Mouse (Mus musculus) forebrain, embryonic 10.5 days (tissue): ENCODE results near the gene Myg1. TPM values are rescaled to one million over a fixed set of nuclear protein-coding genes. Genes with fewer than 3 reads are reported as not detected.
"Not testable (repeated sequence)": the region's sequence is repeated elsewhere in the genome, so short reads cannot be mapped to it uniquely, and the experiment has no call there.

Source experiments
- DNase-seq: peaks from one replicate; pipeline ENCODE4 v3.0.0-alpha.2; 2017; ENCODE audit warnings: low spot score; ENCODE audit errors: extremely low spot score
- H3K27ac ChIP-seq: fragments of 300-500 bp; sonication (generic); 2 replicates; pipeline ENCODE4 v1.5.1; 2016; ENCODE audit warnings: mild to moderate bottlenecking
- H3K27me3 ChIP-seq: fragments of 300-500 bp; sonication (generic); 2 replicates; pipeline ENCODE4 v1.6.1; 2016; ENCODE audit warnings: mild to moderate bottlenecking; ENCODE audit not compliant: poor library complexity, severe bottlenecking
- H3K36me3 ChIP-seq: fragments of 300-500 bp; sonication (generic); replicated peaks from 2 replicates; pipeline ENCODE4 v1.6.1; 2016; ENCODE audit warnings: mild to moderate bottlenecking, moderate library complexity
- H3K4me1 ChIP-seq: fragments of 300-500 bp; sonication (generic); 2 replicates; pipeline ENCODE4 v1.6.1; 2016
- H3K4me3 ChIP-seq: fragments of 300-500 bp; sonication (generic); 2 replicates; pipeline ENCODE4 v1.5.1; 2016; ENCODE audit warnings: mild to moderate bottlenecking, moderate library complexity
- H3K9me3 ChIP-seq: fragments of 300-500 bp; sonication (generic); 2 replicates; pipeline ENCODE4 v1.6.1; 2016; ENCODE audit warnings: mild to moderate bottlenecking, moderate library complexity
- WGBS: fragments of 180-500 bp; shearing (Covaris S2); methylation state at CpG from one replicate; pipeline ENCODE4 v1.1.7; 2016; 5-methylcytosine and 5-hydroxymethylcytosine counted together
- polyA plus RNA-seq: library from polyadenylated mRNA; unstranded; fragments of >200 nt; fragmentation: Nextera tagmentation; extraction: Ambion mirVana; gene quantifications from 2 replicates; pipeline ENCODE4 v1.2.1, GENCODE M21; 2016

The Myg1 gene
- polyA plus RNA-seq, 1 experiment from 2014 or later: 127 TPM

DNA sequence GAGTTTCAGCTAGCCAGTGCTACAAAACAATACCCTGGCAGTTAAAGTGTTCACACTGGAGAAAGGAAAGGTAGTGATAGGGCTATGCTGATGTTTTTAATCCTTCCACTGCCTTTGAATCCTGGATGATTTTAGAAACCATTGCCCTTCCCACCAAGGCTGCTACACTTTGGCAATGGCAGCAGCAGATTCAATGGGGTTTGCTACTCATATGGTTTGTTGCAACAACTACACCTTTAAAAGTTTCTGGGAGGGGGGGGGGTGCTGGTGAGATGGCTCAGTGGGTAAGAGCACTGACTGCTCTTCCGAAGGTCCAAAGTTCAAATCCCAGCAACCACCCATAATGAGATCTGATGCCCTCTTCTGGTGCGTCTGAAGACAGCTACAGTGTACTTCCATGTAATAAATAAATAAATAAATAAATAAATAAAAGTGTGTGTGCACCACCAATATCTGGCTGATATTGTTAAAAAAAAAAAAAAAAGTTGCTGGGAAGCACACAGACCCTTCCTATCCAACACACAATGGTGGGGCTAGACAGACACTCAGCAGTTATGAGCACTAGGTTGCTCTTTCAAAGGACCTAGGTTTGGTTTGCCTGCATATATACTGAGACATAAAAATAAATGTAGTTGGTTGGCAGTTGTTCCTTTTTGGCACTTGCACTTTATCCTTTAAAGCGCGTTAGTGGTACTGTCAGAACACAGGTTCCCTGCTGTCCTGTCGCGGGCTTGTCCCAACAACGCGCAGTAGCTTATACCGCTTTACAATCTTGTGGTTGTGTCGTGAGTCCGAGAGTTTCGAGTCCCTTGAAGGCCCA is 6.6 kb upstream of the Myg1 start:
- H3K4me3 ChIP-seq: peak overlapping the region; percentile 88
- H3K36me3 ChIP-seq: peaks cover 70% of the 10 kb centered on the region
- H3K4me1 ChIP-seq: peaks cover 14% of the 10 kb centered on the region
- H3K27me3 ChIP-seq: no peaks in the 10 kb centered on the region
- DNase-seq: no peak
- 76% methylated on average over 12 of the region's 12 CpGs for WGBS
- no peak overlapping the region for H3K27ac ChIP-seq
- H3K9me3 ChIP-seq: no peaks in the 10 kb centered on the region

GRCm38 (mm10) chr15:102326022-102326576 is 5.4 kb upstream of the Myg1 start, which contains the start of gene Pfdn5:
Pfdn5 (plus strand) TSS chr15:102326116.
- Histone ChIP-seq H3K4me3 (peak within 1 kb of the TSS; percentile 88), H3K27ac (peak within 1 kb of the TSS; percentile 91), H3K36me3 (peaks cover 70% of the 10 kb centered on the region), H3K4me1 (peaks cover 18% of the 10 kb centered on the region), H3K27me3 (no peaks in the 10 kb centered on the region), H3K9me3 (no peaks in the 10 kb centered on the region)
- DNase-seq: peak; percentile 80
- whole genome bisulfite sequencing: under 1% methylated on average over 40 of the region's 40 CpGs

GRCm38 (mm10) chr15:102326892-102327291 is 4.6 kb upstream of the Myg1 start:
- 72% methylated on average over 8 of the region's 8 CpGs for WGBS

GRCm38 (mm10) chr15:102335254-102335653 is 3.7 kb downstream of the Myg1 start:
- Histone ChIP-seq H3K36me3 (peaks cover 95% of the 10 kb centered on the region), H3K27me3 (no peaks in the 10 kb centered on the region), H3K4me3 (no peak overlapping the region), H3K27ac (no peak overlapping the region), H3K4me1 (peaks cover 27% of the 10 kb centered on the region), H3K9me3 (no peaks in the 10 kb centered on the region)
- DNase-seq: no peak
- WGBS: 89% methylated on average over 8 of the region's 8 CpGs

More at GRCm38 (mm10) chr15:102326892-102327291, 4.6 kb upstream of the Myg1 start:
- Histone ChIP-seq H3K4me1 (peaks cover 25% of the 10 kb centered on the region), H3K9me3 (no peaks in the 10 kb centered on the region), H3K27ac (peak overlapping the region; percentile 91), H3K27me3 (no peaks in the 10 kb centered on the region), H3K36me3 (peaks cover 65% of the 10 kb centered on the region), H3K4me3 (peak overlapping the region; percentile 88)
- no peak for DNase-seq

DNA sequence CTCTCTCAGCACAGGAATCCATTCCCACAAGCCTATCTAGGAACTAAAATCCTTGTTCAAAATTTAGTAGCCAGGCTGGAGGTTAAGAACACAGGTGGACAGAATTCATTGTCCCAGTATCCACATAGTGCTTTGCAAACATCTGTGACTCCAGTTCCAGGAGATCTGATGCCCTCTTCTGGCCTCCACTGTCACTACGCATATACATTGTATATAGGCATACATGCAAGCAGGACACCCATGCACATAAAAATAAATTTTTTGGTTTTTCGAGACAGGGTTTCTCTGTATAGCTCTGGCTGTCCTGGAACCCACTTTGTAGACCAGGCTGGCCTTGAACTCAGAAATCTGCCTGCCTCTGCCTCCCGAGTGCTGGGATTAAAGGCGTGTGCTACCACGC is 4.4 kb downstream of the Myg1 start:
- WGBS: 96% methylated on average over 5 of the region's 5 CpGs
- H3K9me3 ChIP-seq, H3K27me3 ChIP-seq, H3K4me3 ChIP-seq, H3K27ac ChIP-seq, DNase-seq: not testable (repeated sequence)
- Histone ChIP-seq H3K4me1 (peaks cover 24% of the 10 kb centered on the region), H3K36me3 (peaks cover 92% of the 10 kb centered on the region)

DNA sequence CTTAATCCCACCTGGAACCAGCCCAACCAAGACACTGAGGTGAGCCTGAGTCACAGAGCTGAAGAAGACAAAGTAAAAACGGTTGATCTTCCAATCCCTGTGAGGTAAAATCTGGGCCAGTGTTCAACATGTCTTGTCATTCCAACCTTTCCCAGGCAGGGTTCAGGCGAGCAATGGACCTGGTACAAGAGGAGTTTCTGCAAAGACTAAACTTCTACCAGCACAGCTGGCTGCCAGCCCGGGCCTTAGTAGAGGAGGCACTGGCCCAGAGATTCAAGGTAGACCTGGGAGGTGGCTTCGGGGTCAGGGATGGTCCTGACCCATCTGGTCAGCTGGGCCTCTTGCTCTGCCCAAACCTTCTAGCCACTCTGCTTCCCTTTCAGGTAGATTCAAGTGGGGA is 5.4 kb downstream of the Myg1 start:
- WGBS: 95% methylated on average over 4 of the region's 4 CpGs
- Histone ChIP-seq H3K27ac (no peak overlapping the region), H3K36me3 (peaks cover 95% of the 10 kb centered on the region), H3K4me3 (no peak overlapping the region), H3K4me1 (peaks cover 15% of the 10 kb centered on the region), H3K27me3 (no peaks in the 10 kb centered on the region), H3K9me3 (no peaks in the 10 kb centered on the region)
- no peak for DNase-seq

- DNase-seq: no peak
- peaks cover 95% of the 10 kb centered on the region for H3K36me3 ChIP-seq
These were observed 8.1 kb downstream of the Myg1 start for GRCm38 (mm10) chr15:102339612-102340011.

GRCm38 (mm10) chr15:102341580-102341979 is 10.1 kb downstream of the Myg1 start:
- Histone ChIP-seq H3K4me1 (no peaks in the 10 kb centered on the region), H3K36me3 (peaks cover 95% of the 10 kb centered on the region), H3K27me3 (no peaks in the 10 kb centered on the region), H3K4me3 (no peak overlapping the region), H3K27ac (no peak overlapping the region), H3K9me3 (no peaks in the 10 kb centered on the region)
- no peak for DNase-seq
- 8% methylated on average over 1 of the region's 1 CpGs for WGBS

More at GRCm38 (mm10) chr15:102339612-102340011, 8.1 kb downstream of the Myg1 start:
- Histone ChIP-seq H3K4me1 (no peaks in the 10 kb centered on the region), H3K9me3 (no peaks in the 10 kb centered on the region), H3K4me3 (no peak overlapping the region), H3K27ac (no peak overlapping the region), H3K27me3 (no peaks in the 10 kb centered on the region)
- 80% methylated on average over 5 of the region's 5 CpGs for WGBS

DNA sequence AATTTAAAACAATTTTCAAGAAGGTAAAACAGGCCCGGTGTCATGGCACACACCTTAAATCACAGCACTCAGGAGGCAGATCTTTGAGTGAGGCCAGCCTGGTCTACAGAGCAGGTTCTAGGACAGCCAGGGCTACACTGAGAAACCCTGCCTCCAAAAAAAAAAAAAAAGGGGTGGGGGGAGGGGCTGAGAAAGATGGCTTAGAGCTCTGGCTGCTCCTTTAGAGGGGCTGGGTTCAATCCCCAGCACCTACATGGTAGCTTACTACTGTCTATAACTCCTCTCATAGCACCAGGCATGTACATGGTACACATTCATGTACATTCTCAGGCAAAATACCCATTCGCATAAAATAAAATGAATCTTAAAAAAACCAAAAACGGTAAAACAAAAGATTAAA is 13.0 kb downstream of the Myg1 start:
- no peaks in the 10 kb centered on the region for H3K9me3 ChIP-seq
- peaks cover 3% of the 10 kb centered on the region for H3K4me1 ChIP-seq
- no peak for DNase-seq
- H3K27ac ChIP-seq: no peak overlapping the region
- peaks cover 83% of the 10 kb centered on the region for H3K36me3 ChIP-seq
- H3K4me3 ChIP-seq: no peak overlapping the region
- WGBS: 98% methylated on average over 3 of the region's 3 CpGs
- no peaks in the 10 kb centered on the region for H3K27me3 ChIP-seq

DNA sequence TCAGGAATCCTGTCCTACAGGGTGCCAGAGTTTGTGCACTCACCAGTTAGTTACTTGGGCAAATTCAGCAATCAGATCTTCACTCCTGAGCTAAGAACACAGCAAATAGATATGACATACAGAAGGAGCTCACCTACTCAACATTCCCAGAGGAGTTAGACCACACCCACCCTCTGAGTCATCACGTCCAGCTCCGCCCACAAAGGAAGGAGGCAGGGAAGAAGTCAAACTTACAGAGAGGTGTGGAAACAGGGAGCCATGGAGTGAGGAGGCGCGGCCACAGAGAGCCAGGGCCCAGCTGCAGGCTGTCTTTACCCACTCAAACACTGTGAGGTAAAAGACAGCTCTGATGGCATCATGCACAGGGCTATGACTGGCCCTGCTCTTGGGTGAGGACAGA is 14.9 kb downstream of the Myg1 start:
- H3K36me3 ChIP-seq: peaks cover 69% of the 10 kb centered on the region
- peaks cover 16% of the 10 kb centered on the region for H3K4me1 ChIP-seq
- WGBS: 87% methylated on average over 4 of the region's 4 CpGs
- no peaks in the 10 kb centered on the region for H3K9me3 ChIP-seq
- no peak overlapping the region for H3K27ac ChIP-seq
- no peak overlapping the region for H3K4me3 ChIP-seq
- DNase-seq: no peak
- no peaks in the 10 kb centered on the region for H3K27me3 ChIP-seq

GRCm38 (mm10) chr15:102350138-102350941 is 18.8 kb downstream of the Myg1 start, which contains the start of gene Aaas:
Aaas (minus strand) TSS chr15:102350771.
- WGBS: under 1% methylated on average over 56 of the region's 56 CpGs
- Histone ChIP-seq H3K4me1 (peaks cover 26% of the 10 kb centered on the region), H3K4me3 (peak within 1 kb of the TSS; percentile 91), H3K27ac (peak within 1 kb of the TSS; percentile 92), H3K36me3 (peaks cover 30% of the 10 kb centered on the region), H3K9me3 (no peaks in the 10 kb centered on the region), H3K27me3 (no peaks in the 10 kb centered on the region)
- DNase-seq: peak; percentile 95

DNA sequence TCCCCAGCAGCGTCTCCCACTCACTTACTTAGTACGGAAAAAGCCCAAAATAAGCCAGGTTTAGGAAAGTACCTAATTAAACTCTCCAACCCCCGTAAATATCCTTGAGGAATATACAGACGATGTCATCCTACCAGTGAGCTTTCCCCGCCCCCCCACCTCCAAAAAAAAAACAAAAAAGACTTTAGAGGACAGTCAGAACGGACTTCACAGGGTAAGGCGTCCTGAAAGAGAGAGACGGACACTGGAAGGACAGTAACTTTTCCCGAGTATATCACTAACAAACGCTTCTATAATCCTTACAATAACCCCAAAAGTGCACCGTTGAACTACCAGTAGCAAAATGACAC is 19.4 kb downstream of the Myg1 start:
- Histone ChIP-seq H3K4me3 (peak overlapping the region; percentile 91), H3K9me3 (no peaks in the 10 kb centered on the region), H3K36me3 (peaks cover 24% of the 10 kb centered on the region), H3K4me1 (peaks cover 31% of the 10 kb centered on the region), H3K27me3 (peaks cover under 1% of the 10 kb centered on the region; the same call in 1 of the 2 replicates), H3K27ac (peak overlapping the region; percentile 92)
- DNase-seq: no peak
- 11% methylated on average over 11 of the region's 11 CpGs for whole genome bisulfite sequencing
